Mouse (Mus musculus) lung, adult 18-20 months (tissue): Measurements from ENCODE around the gene Adamts16.
"Not testable (repeated sequence)": the region's sequence is repeated elsewhere in the genome, so short reads cannot be mapped to it uniquely, and the experiment has no call there.

Experiments
- DNase-seq, 2 experiments: peaks; one replicate each; pipeline ENCODE4 v3.0.0; 2022; ENCODE audit warnings: mixed read lengths in 2 of 2

Gene Adamts16

GRCm38 (mm10) chr13:70841421-70841904 lies at the start of gene Adamts16:
Gene Adamts16 (minus strand): TSS chr13:70841811.
- no peak for DNase-seq

GRCm38 (mm10) chr13:70887136-70887535 lies 45.5 kb upstream of the Adamts16 start:
- DNase-seq = no peak

GRCm38 (mm10) chr13:70885006-70885405 lies 43.4 kb upstream of the Adamts16 start:
- DNase-seq = no peak

- no peak for DNase-seq
Observed at GRCm38 (mm10) chr13:70883891-70884890, 42.6 kb upstream of the Adamts16 start.

GRCm38 (mm10) chr13:70879971-70880370 lies 38.4 kb upstream of the Adamts16 start:
- not testable (repeated sequence) for DNase-seq

- DNase-seq = no peak
Observed at GRCm38 (mm10) chr13:70877550-70877913, 35.9 kb upstream of the Adamts16 start.

- no peak for DNase-seq
Observed at GRCm38 (mm10) chr13:70876648-70877549, 35.3 kb upstream of the Adamts16 start.

GRCm38 (mm10) chr13:70875411-70875949 lies 33.9 kb upstream of the Adamts16 start:
- DNase-seq = no peak

GRCm38 (mm10) chr13:70874741-70875140 lies 33.1 kb upstream of the Adamts16 start:
- no peak for DNase-seq

GRCm38 (mm10) chr13:70873851-70874250 lies 32.2 kb upstream of the Adamts16 start:
- not testable (repeated sequence) for DNase-seq

GRCm38 (mm10) chr13:70871049-70871448 lies 29.4 kb upstream of the Adamts16 start:
- no peak for DNase-seq

GRCm38 (mm10) chr13:70866971-70867625 lies 25.5 kb upstream of the Adamts16 start:
- DNase-seq = no peak

GRCm38 (mm10) chr13:70865867-70866266 lies 24.3 kb upstream of the Adamts16 start:
- DNase-seq = no peak

GRCm38 (mm10) chr13:70862162-70862908 lies 20.7 kb upstream of the Adamts16 start:
- peak in 1 of 2 experiments; percentile 10 for DNase-seq

- DNase-seq = no peak
Observed at GRCm38 (mm10) chr13:70853601-70854000, 12.0 kb upstream of the Adamts16 start.

- no peak for DNase-seq
Observed at GRCm38 (mm10) chr13:70846933-70847332, 5.3 kb upstream of the Adamts16 start.

GRCm38 (mm10) chr13:70845526-70845925 lies 3.9 kb upstream of the Adamts16 start:
- DNase-seq = no peak

- DNase-seq = no peak
Observed at GRCm38 (mm10) chr13:70842126-70842525, 515 bp upstream of the Adamts16 start.

- peak; percentile 13 to 22 for DNase-seq
Observed at GRCm38 (mm10) chr13:70840161-70840560, 1.4 kb downstream of the Adamts16 start.

- no peak for DNase-seq
Observed at GRCm38 (mm10) chr13:70837571-70837970, 4.0 kb downstream of the Adamts16 start.

- no peak for DNase-seq
Observed at GRCm38 (mm10) chr13:70836246-70836645, 5.4 kb downstream of the Adamts16 start.
